Mouse (Mus musculus) ovary, adult 18-20 months (tissue): ENCODE data around the gene Fmo4.
"Not testable (repeated sequence)": the region's sequence is repeated elsewhere in the genome, so short reads cannot be mapped to it uniquely, and the experiment has no call there.

Experiments used
- DNase-seq: peaks from one replicate; pipeline ENCODE4 v3.0.0; 2022; ENCODE audit warnings: low spot score, mixed read lengths

Fmo4 gene

GRCm38 (mm10) chr1:162792306-162793044, 21.3 kb downstream of the Fmo4 start:
- peak; percentile 3 for DNase-seq

DNA sequence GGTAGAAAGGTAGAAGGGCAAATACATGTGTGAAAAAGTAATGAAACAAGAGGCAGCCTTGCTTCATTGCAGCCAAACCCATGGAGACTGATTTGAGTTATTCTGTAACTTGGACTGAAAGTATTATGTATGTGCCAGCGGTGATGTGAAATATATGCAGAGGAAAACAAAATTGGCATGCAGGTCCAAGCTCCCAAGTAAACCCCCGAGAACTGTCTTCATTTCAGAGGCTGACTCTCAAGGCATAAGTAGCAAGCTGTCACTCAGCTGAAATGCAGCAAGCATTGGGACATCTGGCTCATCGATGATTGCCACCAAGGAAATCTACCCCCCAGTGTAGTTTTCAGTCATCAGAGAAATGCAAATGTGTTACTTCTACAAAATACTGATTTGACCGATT, 28.6 kb downstream of the Fmo4 start:
- DNase-seq, result no peak

GRCm38 (mm10) chr1:162783669-162784248, 30.0 kb downstream of the Fmo4 start:
- DNase-seq, result no peak

DNA sequence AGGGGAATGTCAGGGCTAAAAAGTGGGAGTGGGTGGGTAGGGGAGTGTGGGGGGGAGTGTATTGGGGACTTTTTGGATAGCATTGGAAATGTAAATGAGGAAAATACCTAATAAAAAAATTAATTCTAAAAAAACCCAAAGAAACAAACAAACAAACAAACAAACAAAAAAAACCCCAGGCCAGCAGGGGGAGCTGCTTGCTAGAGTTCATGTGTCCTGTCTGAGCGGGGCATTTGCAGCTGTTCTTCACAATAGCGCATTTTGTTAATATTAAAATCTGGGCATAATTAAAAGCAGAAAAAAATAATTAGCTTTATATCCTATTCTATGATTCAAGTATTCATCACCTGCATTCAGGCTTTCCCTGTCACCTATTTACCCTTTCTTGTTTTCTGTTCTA, 32.7 kb downstream of the Fmo4 start:
- DNase-seq, result not testable (repeated sequence)

- DNase-seq, result no peak
Measured at GRCm38 (mm10) chr1:162777943-162778538, 35.7 kb downstream of the Fmo4 start.

DNA sequence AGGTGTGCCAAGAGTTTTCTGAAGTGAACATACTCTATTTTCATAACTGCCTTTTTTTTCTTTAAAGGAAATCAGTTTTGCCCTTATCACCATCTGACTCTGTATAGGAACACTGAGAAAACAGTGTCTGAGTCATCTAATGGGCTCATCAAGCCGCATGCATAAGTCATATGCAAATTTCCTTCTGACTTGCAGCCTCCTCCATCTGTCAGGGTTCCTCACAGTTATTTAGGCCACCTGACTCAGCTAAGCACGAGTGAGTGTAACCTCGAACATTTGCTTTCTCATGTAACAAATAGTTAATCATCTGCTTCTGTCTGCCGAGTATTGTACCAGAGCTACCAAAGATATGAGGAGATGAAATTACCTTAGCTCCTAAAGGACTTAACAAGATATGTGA, 40.1 kb downstream of the Fmo4 start:
- DNase-seq, result no peak

DNA sequence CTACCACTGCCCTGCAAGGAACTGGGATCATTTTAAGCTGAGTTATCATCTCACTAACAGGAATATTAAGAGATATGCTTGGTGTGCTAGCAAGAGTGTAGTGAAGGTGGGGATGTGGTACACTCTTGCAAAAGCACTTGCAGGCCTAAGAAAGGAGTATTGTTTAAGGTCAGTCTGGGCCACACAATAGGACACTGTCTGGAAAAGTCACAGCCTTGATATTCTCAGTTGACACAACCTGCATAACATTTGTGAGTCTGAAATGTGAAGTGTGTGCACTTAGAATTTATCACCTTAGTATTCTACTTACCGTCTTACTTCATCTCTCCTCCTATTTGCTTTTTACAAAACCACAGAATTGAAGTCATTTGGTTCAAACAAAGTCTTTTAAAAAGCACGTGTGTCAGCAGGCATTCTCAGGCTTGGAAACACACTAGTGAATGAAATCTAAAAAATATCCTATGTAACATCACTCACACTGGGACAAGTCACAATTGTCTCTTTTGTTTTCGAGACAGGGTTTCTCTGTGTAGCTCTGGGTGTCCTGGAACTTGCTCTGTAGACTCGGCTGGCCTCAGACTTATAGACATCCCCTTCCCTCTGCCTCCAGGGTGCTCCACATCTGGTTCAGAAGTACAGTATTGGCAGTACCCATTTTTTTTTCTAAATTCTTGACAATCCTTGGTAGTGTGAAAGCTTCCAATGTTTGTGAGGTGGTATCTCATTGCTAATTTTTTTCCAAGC, 42.0 kb downstream of the Fmo4 start:
- no peak for DNase-seq

DNA sequence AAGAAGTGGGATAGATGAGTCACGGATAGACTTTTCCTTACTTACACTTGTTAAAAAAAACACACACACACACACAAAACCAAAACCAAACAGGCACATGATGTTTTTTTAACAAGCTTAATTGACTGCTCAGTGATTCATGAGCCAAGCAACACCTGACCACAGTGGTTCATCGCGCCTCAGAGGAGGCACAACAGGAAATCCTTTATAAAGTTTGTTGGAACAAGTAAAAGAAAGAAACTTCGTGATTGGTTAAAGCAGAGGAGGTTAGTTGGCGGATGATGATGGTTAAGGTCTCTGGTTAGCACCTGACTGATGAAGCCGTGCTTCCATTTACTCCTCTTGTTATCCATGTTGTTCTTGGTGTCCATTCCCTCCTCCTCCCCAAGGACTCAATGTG, 61.8 kb downstream of the Fmo4 start:
- no peak for DNase-seq

- no peak for DNase-seq
Measured at GRCm38 (mm10) chr1:162749607-162750006, 64.2 kb downstream of the Fmo4 start.

GRCm38 (mm10) chr1:162748761-162749160, 65.0 kb downstream of the Fmo4 start:
- no peak for DNase-seq
